Mouse (Mus musculus) sigmoid colon, adult 10 weeks (tissue): Measurements from ENCODE around the gene Gm13287. TPM values are rescaled to one million over a fixed set of nuclear protein-coding genes. Genes with fewer than 3 reads are reported as not detected.

Experiments
- polyA plus RNA-seq: library from polyadenylated mRNA; stranded (reverse); fragments of 350-450 nt; fragmentation: Illumina TruSeq; extraction: RNeasy Lipid Tissue Mini Kit (QIAGEN cat#74804); gene quantifications from one replicate; pipeline ENCODE4 v1.2.3, GENCODE M21; 2014; ENCODE audit warnings: low read depth, low replicate concordance

The Gm13287 gene
- polyA plus RNA-seq, 1 experiment from 2014 or later: not detected

Other genes starting within 250 kb of the Gm13287 start
- not detected for gene Ifna15, start 245.0 kb upstream of the Gm13287 start, polyA plus RNA-seq
- gene Ifna14, start 231.5 kb upstream of the Gm13287 start, polyA plus RNA-seq: not detected
- gene Ifna9, start 210.9 kb upstream of the Gm13287 start, polyA plus RNA-seq: not detected
- not detected for gene Ifna12, start 199.9 kb upstream of the Gm13287 start, polyA plus RNA-seq
- gene C87499, start 168.8 kb upstream of the Gm13287 start, polyA plus RNA-seq: not detected
- gene Ifna13, start 158.8 kb upstream of the Gm13287 start, polyA plus RNA-seq: not detected
- not detected for gene Ifna16, start 126.3 kb upstream of the Gm13287 start, polyA plus RNA-seq
- gene Ifna2, start 119.3 kb upstream of the Gm13287 start, polyA plus RNA-seq: not detected
- gene Ifnab, start 111.9 kb upstream of the Gm13287 start, polyA plus RNA-seq: not detected
- not detected for gene Gm26566, start 81.4 kb upstream of the Gm13287 start, polyA plus RNA-seq
- gene Klhl9, start 80.8 kb upstream of the Gm13287 start, polyA plus RNA-seq: 150 TPM
- not detected for gene Gm13271, start 48.4 kb upstream of the Gm13287 start, polyA plus RNA-seq
- gene Gm13283, start 43.1 kb upstream of the Gm13287 start, polyA plus RNA-seq: not detected
- gene Gm13290, start 29.4 kb upstream of the Gm13287 start, polyA plus RNA-seq: not detected
- not detected for gene Gm13289, start 26.3 kb upstream of the Gm13287 start, polyA plus RNA-seq
- not detected for gene Gm13272, start 23.4 kb upstream of the Gm13287 start, polyA plus RNA-seq
- gene Ifnz, start 21.1 kb upstream of the Gm13287 start, polyA plus RNA-seq: not detected
- not detected for gene Gm13276, start 17.5 kb upstream of the Gm13287 start, polyA plus RNA-seq
- gene Gm13277, start 14.6 kb upstream of the Gm13287 start, polyA plus RNA-seq: not detected
- gene Gm13278, start 11.7 kb upstream of the Gm13287 start, polyA plus RNA-seq: not detected
- gene Gm13275, start 8.8 kb upstream of the Gm13287 start, polyA plus RNA-seq: not detected
- not detected for gene Gm13279, start 5.9 kb upstream of the Gm13287 start, polyA plus RNA-seq
- not detected for gene Gm13285, start 3.6 kb upstream of the Gm13287 start, polyA plus RNA-seq
- gene Gm13288, start 2.3 kb downstream of the Gm13287 start, polyA plus RNA-seq: not detected
- not detected for gene Ifna7, start 13.0 kb downstream of the Gm13287 start, polyA plus RNA-seq
- gene Ifna11, start 16.7 kb downstream of the Gm13287 start, polyA plus RNA-seq: not detected
- not detected for gene Ifna6, start 24.2 kb downstream of the Gm13287 start, polyA plus RNA-seq
- gene Ifna5, start 32.3 kb downstream of the Gm13287 start, polyA plus RNA-seq: not detected
- gene Ifna4, start 38.6 kb downstream of the Gm13287 start, polyA plus RNA-seq: not detected
- not detected for gene Ifna1, start 46.8 kb downstream of the Gm13287 start, polyA plus RNA-seq
- gene Ifne, start 76.9 kb downstream of the Gm13287 start, polyA plus RNA-seq: not detected